Mouse (Mus musculus): ENCODE results near the gene Rfxank. TPM values are rescaled to one million over a fixed set of nuclear protein-coding genes. Genes with fewer than 3 reads are reported as not detected.

The Rfxank gene
- 6.1 and 18.1 TPM in 2 replicates for polyA plus RNA-seq (2012; ENCODE audit: low replicate concordance)

DNA sequence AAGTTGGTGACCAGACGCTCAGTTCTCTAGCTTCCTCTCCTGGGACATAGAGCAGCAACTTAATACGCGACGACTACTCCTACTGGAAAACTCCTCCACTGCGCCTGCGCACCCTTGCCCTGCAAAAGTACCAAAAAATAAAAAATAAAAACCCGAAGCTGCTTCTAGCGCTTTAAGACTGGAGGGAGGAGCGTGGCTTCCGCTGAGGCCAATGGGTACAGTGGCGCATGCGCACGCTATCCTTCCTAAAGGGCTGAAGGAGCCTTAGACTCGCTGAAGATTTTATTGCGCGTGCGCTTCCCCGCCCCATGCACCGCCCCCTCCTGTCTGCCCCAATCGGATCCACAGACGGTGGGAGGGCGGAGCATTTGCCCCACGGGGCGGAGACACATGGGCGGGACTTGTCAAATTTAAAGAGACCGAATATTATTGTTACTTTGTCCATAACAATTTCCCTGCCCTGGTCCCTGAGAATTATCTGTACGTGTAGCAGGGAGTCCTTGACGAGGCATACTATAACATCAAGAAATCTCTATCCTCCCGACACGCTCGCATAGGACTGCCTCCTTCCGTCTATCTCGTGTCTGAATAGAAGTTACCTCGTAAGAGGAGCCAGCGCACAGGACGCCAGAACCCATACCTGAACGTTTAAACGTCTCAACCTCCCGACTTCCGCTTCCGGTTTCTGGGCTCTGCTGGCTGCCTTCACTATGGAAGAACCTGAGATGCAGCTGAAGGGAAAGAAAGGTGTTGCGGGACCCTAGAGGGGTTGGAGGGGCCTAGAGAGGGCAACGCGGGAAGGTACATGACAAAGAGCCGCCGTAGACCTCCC lies at the start of gene Rfxank, which contains the start of the genes Borcs8 and Mef2b:
Gene Rfxank (minus strand): TSS at position 129 of the 832 bp plus-strand sequence.
Gene Borcs8 (plus strand): TSS at position 474 of the 832 bp plus-strand sequence.
Gene Mef2b (plus strand): TSS at position 686 of the 832 bp plus-strand sequence.

DNA sequence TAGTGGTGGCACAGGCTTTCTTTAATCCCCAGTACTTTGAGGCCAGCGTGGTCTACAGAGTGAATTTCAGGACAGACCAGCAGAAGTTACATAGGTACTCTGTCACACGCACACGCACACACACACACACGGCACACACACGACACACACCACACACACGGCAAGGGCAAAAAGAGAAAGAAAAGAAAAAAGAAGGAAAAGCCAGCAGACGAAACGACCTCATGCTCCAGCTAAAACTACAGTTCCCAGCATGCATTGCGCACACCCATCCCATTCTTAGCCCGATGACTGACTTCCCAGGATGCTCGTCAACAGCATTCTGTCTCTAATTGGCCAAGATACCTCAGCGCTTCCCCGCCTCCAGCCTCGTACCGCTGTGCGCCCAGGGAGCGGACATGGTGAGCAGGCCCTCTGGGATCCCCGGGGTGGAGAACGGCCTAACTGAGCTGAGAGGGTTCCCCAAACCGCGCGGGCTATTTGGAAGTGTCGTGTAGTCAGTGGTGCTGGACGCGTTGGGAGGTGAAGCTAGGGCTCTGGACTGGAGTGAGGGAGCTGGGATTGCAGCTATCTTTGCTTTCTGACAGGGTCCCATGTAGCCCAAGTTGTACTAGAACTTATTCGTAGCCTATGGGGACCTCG lies 33.2 kb upstream of the Rfxank start, which contains the start of gene Tmem161a:
Gene Tmem161a (plus strand): TSS at position 314 of the 639 bp plus-strand sequence.

GRCm38 (mm10) chr8:70131166-70131883 lies 7.6 kb downstream of the Rfxank start, which contains the start of gene Nr2c2ap:
Nr2c2ap (plus strand) TSS chr8:70131333.

GRCm38 (mm10) chr8:70120667-70121066 lies 18.3 kb downstream of the Rfxank start, which contains the start of gene Ncan:
Ncan (minus strand) TSS chr8:70120873.

DNA sequence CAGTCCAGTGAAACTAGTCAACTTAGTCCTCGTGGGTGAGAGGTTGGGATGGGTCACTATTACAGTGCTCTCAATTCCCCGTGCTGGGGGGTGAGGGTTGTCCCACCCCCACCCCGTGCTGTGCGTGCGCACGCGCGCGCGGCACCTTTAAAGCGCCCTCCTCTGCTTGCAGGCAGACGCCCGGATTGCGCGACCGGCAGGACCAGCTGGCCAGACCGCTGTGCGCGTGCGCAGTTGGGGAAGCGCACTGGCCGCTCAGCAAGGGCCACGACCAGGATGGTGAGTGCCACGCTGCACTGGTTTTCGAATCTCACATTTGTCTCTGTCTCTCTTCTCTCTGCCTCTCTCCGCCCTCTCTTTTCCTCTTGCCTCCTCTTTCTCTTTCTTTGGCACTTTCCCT lies 55.7 kb downstream of the Rfxank start, which contains the start of gene Hapln4:
Gene Hapln4 (plus strand): TSS at position 173 of the 400 bp plus-strand sequence.

Other genes with a start within 250 kb of the Rfxank start
- 1.00 and 2.1 TPM in 2 replicates for gene Tssk6, start 237.0 kb downstream of the Rfxank start, polyA plus RNA-seq (2012; ENCODE audit: low replicate concordance)
- 95.4 and 115 TPM in 2 replicates for gene Ndufa13, start 236.6 kb downstream of the Rfxank start, polyA plus RNA-seq (2012; ENCODE audit: low replicate concordance)
- gene Yjefn3, start 236.4 kb downstream of the Rfxank start, polyA plus RNA-seq (2012; ENCODE audit: low replicate concordance) = 0.81 and 2.5 TPM in 2 replicates
- gene Gatad2a, start 142.8 kb downstream of the Rfxank start, polyA plus RNA-seq (2012; ENCODE audit: low replicate concordance) = 54.9 and 107 TPM in 2 replicates
- gene Mau2, start 96.4 kb downstream of the Rfxank start, polyA plus RNA-seq (2012; ENCODE audit: low replicate concordance) = 60.9 and 149 TPM in 2 replicates
- 38.1 and 63.8 TPM in 2 replicates for gene Sugp1, start 96.3 kb downstream of the Rfxank start, polyA plus RNA-seq (2012; ENCODE audit: low replicate concordance)
- gene Tm6sf2, start 66.2 kb downstream of the Rfxank start, polyA plus RNA-seq (2012; ENCODE audit: low replicate concordance) = 0.69 and 0.95 TPM in 2 replicates
- 0.03 and 0.07 TPM in 2 replicates for gene Hapln4, start 55.7 kb downstream of the Rfxank start, polyA plus RNA-seq (2012; ENCODE audit: low replicate concordance)
- gene Ncan, start 18.3 kb downstream of the Rfxank start, polyA plus RNA-seq (2012; ENCODE audit: low replicate concordance) = 0.13 and 0.22 TPM in 2 replicates
- gene Nr2c2ap, start 7.8 kb downstream of the Rfxank start, polyA plus RNA-seq (2012; ENCODE audit: low replicate concordance) = 6.3 and 14.2 TPM in 2 replicates
- 8.0 and 46.2 TPM in 2 replicates for gene Borcs8, start 345 bp upstream of the Rfxank start, polyA plus RNA-seq (2012; ENCODE audit: low replicate concordance)
- gene Mef2b, start 557 bp upstream of the Rfxank start, polyA plus RNA-seq (2012; ENCODE audit: low replicate concordance) = 8.0 and 22.3 TPM in 2 replicates
- gene Tmem161a, start 33.2 kb upstream of the Rfxank start, polyA plus RNA-seq (2012; ENCODE audit: low replicate concordance) = 104 and 138 TPM in 2 replicates
- 10.1 and 12.4 TPM in 2 replicates for gene Slc25a42, start 73.2 kb upstream of the Rfxank start, polyA plus RNA-seq (2012; ENCODE audit: low replicate concordance)
- gene Sugp2, start 95.1 kb upstream of the Rfxank start, polyA plus RNA-seq (2012; ENCODE audit: low replicate concordance) = 40.6 and 92.2 TPM in 2 replicates
- gene Armc6, start 95.3 kb upstream of the Rfxank start, polyA plus RNA-seq (2012; ENCODE audit: low replicate concordance) = 8.9 and 12.0 TPM in 2 replicates
- 14.2 and 18.3 TPM in 2 replicates for gene Homer3, start 143.7 kb upstream of the Rfxank start, polyA plus RNA-seq (2012; ENCODE audit: low replicate concordance)
- gene Ddx49, start 163.3 kb upstream of the Rfxank start, polyA plus RNA-seq (2012; ENCODE audit: low replicate concordance) = 25.7 and 31.1 TPM in 2 replicates
- gene Cope, start 163.4 kb upstream of the Rfxank start, polyA plus RNA-seq (2012; ENCODE audit: low replicate concordance) = 177 and 198 TPM in 2 replicates
- gene Cers1, start 176.6 kb upstream of the Rfxank start, polyA plus RNA-seq (2012; ENCODE audit: low replicate concordance) = 0.26 and 1.4 TPM in 2 replicates
- gene Gdf1, start 190.7 kb upstream of the Rfxank start, polyA plus RNA-seq (2012; ENCODE audit: low replicate concordance) = 0.27 and 0.54 TPM in 2 replicates
- gene Upf1, start 214.1 kb upstream of the Rfxank start, polyA plus RNA-seq (2012; ENCODE audit: low replicate concordance) = 89.7 and 137 TPM in 2 replicates
- 0.09 and 0.41 TPM in 2 replicates for gene Comp, start 234.4 kb upstream of the Rfxank start, polyA plus RNA-seq (2012; ENCODE audit: low replicate concordance)

Data from hematopoietic multipotent progenitor cell, adult 10-12 weeks (in vitro differentiated cells).